Mouse (Mus musculus) ovary, postnatal 10 days (tissue): Measurements from ENCODE around the gene Gm10643.

Experiments
- DNase-seq: peaks from one replicate; pipeline ENCODE4 v3.0.0; 2022; ENCODE audit warnings: low spot score

The Gm10643 gene

DNA sequence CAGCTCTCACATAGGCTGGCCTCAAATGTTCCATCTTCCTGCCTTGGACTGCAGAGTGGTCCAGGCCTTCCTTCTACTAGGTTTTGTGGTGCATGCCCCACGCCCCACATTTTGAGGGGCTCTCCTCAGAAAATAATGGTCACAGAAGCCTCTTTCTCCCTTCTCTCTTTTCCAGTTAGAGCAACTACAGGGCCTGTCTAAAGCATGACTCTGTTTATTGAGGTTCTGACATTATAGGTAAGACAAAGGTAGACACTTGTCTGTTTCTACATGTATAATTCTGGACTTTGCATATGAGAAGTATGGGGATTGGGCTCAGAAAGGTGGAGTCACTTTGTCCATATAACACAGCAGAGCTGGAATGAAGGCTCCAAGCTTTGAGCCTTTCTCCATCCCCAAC, at the start of gene Gm10643:
Gene Gm10643, minus strand, starts transcription at position 101 of the 400 bp plus-strand sequence.
- DNase-seq, result no peak

DNA sequence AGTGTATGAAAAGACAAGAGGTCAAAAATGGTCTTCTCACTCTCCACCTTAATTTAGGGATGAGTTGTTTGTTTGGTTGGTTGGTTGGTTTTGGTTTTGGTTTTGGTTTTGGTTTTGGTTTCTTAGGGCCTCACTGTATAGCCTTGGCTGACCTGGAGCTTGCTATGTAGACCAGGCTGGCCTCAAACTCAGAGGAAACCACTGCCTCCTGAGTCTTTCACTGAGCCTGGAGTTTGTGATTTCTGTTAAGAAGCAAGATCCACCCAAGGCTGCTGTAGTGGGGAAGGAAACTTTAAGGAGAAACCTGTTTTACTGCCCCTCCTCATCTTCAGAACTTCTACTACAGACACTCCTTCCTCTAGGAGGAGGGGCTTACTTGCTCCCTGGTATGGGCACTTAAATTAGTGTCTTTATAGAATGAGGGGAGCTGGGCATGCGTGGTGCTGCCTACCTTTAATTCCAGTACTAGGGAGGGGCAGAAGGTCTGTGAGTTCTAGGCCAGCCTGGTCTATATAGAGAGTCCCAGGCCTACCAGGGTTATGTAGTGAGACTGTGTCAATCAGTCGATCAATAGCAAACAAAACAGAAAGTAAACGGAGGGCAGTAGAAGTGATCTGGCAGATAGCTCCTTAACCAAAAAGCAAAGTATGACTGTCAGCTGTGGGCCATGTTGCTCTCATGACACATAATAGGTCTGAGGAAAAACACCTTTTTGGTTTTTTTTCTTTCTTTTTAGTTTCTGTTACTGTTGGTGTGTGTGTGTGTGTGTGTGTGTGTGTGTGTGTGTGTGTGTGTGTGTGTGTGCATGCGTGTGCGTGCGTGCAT, 41.5 kb upstream of the Gm10643 start:
- no peak for DNase-seq

DNA sequence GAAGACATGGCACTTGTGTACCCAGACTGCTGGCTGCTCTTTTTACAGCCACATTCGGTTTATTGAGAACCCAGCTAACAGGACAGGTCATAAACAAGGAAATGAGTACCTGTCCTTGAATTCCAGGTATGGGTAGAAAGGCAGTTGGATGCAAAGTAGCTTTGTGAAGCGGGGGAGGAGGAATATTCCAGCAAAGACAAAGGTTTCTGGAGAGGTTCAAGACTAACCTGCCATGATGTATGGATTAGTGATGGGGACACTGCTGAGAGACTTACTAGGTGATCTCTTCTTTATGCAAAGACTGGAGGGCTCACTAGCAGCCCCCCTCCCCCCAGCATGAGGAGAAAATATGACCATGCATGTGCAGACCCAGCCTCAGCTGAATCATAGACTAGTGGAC, 40.7 kb upstream of the Gm10643 start:
- DNase-seq, result no peak

DNA sequence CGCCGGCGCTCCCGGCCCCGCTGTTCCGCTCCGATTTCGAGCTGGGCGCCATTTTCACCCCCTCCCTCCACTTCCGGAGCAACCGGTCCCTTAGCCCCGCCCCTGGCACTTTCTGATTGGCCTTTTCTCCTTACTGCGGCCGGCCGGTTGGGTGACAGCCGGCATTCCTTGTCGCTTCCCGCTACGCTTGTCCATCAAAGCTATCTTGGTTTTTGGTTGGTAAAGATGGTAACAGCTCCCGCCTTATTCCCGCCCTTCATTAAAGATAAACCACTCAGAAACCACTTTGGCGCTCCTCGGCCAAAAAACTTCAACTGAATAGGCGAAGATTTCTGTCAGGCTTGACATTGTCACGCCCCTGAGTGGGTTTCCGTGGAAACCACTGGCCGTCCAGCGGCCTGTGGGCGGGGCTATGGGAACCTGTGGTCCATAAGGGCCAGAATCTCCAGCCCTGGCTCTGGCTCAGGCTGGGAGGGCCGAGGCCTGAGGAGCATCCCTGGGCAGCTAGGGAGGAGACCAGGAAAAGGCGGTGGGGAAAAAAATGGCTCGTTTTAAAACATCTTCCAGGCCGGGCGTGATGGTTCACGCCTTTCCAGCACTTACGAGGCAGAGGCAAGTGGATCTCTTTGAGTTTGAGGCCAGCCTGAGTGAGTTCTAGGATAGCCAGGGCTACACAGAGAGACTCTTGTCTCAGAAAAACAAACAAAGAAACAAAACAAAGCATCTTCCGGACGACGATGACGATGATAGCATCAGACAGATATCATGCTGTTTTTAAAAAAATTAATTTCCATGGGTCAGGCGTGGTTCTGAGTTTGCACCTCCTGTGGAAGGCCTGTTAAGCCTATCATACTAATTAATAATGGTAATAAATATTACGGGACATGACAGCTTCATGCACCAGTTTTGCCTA, 40.0 kb upstream of the Gm10643 start, which contains the start of gene Dcaf15:
Gene Dcaf15, minus strand, starts transcription at position 72 of the 913 bp plus-strand sequence.
- peak; percentile 89 for DNase-seq

DNA sequence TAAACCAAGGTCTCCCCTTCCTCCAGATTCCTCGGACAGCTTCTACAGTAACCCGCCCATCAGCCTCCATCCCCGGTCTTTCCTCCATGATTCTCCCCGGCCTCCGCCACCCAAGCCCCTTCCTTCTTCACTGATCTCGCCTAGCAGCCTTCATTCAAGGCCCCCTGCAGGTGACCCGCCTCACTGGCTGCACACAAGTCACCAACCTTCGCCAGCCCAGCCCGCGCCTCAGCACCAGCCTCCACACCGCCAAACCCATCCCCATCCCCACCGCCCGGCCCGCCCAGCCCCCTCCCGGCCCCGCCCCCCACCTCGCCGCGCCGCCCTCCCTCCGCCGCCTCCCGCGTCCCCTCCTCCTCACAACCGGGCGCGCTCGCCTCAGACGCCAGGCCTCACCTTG, 39.3 kb upstream of the Gm10643 start:
- DNase-seq, result peak; percentile 24

DNA sequence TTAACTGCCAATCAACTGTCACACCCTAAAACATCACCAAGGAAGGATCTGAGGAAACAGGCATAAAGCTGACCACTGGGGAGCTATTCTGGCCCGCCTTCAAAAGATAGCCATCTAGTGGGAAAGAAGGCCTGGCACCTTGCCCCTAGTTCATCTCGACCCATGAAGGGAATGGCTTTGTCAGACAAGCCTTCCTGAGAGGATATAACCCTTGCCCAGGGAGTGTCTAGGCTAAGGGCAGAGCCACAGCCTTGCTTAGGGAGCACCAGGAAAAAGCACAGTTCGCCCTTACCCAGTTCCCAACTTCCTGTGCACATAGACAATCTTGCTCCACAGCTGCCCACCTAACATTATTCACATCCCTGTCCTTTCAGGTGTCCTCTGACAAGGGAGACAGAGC, 38.7 kb upstream of the Gm10643 start:
- DNase-seq, result no peak

DNA sequence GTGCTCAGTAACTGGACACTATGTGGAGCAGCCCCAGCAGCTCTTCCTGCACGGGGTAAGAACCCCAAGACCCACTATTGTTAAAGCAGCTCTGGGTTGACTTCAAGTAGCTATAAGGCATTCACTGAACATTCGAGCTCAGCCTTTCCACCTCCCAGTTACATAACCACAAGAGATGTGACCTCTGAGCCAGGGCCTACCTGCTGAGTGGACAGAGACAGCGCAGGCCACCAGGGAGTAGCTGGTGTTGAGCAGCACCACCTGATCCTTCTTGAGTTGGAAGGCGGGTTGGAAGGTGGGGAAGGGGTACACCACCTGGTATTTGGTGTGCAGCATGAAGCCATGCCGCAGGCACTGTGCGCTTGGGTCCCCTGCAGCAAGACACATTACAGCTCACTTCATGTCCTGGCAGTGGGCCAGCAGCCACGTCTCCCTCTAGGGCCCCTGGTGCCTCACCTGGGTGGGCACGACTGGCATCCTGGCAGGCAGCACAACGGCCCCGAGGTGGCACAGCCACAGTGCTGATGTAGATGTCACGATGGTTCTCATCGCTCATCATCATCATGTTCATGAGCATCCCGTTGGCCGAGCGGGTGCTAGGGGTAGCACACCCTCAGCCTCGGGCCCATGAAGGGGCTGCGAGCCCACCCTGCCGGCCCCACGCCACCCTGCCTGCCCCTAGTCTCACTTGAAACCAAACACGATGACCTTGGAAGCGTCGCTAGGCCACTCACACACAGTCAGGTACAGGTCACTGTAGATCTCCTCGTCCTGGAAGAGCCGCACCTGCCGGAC, 36.7 kb upstream of the Gm10643 start:
- no peak for DNase-seq

DNA sequence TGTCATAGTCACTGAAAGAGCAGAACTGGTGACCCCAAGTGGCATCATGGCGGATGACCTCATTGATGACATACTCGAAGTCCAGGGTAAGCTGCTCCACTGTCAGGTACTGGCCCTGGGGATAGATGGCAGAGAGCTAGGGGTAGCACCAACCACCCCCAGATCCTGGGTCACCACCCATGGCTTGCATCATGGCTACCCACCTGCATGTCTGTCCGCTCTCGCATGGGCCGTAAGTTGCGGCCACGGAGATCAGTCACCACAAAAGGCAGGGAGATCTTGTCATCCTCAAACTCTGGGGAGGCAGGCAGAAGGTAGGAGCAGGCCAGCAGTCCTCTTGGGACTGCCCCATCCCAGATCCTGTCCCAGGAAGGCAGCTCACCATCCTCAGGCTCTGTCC, 33.4 kb upstream of the Gm10643 start:
- DNase-seq, result no peak

DNA sequence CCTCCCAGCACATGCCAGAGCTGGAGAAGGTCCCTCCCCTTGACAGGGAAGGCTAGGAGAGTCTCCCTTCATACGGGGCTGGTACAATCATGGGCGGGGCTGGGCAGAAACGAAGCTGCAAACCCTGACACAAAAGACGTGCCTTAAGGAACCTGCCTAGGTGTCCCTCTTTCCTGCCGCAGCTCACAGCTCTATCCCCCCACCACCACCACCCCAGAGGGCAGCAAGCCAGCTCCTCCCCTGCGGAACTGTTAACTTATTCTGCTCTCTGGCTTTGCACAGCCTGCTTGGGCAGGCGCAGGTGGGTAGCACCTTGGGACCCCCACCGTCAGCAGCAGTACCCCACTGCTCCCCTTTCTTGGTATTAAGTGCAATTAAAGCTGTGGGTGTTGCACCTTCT, 31.1 kb upstream of the Gm10643 start:
- no peak for DNase-seq

DNA sequence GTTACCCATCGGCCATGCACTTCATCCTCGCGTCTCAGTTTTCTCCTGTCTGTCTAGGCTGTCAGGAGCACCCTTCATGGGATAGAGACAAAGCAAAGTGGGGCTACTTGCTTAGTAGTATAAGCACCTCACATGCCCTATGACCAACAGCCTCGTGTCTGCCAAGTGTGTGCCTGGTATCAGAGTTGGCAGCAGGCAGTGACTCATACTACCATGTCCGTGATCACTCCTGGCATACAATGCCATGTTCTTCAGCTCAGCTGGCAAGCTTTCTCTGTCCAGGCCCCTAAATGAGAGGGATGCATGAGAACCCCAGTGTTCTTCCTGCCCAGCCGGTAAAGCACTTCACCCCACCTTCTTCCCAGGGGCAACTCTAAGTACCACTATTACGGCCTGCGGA, 25.6 kb upstream of the Gm10643 start:
- no peak for DNase-seq

DNA sequence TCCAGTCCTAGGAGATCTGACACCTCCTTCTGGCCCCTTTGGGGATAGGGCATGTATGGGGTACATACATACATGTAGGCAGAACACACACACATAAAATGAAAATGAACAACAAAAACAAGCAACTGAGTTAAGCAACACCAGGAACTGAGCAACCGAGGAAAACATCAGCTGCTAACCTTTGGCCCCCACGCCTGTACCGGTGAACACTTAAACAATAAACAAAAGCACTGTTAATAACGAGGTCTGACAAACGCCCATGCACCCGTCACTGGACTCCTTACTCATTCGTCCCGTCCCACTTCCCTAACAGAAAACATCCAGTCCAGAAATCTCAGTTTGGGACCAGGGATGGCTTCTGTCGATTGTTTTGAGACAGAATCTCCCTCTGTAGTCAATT, 24.3 kb upstream of the Gm10643 start:
- DNase-seq, result no peak

DNA sequence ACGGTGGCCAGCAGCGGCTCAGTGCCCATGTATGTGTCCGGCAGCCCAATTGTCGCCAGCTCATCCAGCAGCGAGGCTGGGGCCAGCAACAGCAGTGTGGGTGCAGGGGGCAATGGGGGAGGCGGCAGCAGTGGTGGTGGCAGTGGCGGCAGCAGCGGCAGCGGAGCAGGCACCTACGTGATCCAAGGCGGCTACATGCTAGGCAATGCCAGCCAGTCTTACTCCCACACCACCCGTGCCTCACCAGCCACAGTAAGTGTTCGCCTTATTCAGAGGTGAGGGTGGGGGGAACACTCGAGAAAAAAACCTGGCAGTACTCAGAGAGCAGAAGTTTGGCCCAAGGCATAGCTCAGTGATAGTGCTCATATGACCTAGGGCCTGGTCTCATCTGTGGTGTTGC, 22.9 kb upstream of the Gm10643 start:
- DNase-seq, result no peak

DNA sequence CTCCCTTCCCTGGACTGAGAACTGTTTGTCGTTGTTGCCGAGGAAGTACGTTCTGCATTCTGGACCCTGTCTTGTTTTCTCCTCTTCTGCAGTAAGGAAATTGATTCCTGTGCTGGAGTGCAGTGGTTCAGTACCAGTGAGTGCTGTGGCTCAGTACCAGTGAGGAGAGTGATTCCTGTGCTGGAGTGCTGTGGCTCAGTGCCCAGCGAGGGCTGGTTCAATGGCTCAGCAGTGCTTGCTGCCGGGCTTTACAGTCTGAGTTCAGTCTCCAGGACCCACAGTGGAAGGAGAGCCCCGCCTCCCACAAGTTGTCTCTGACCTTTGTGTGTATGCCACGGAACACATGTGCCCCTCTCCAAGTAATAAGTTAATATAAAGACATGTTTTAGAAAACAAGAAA, 22.2 kb upstream of the Gm10643 start:
- no peak for DNase-seq

DNA sequence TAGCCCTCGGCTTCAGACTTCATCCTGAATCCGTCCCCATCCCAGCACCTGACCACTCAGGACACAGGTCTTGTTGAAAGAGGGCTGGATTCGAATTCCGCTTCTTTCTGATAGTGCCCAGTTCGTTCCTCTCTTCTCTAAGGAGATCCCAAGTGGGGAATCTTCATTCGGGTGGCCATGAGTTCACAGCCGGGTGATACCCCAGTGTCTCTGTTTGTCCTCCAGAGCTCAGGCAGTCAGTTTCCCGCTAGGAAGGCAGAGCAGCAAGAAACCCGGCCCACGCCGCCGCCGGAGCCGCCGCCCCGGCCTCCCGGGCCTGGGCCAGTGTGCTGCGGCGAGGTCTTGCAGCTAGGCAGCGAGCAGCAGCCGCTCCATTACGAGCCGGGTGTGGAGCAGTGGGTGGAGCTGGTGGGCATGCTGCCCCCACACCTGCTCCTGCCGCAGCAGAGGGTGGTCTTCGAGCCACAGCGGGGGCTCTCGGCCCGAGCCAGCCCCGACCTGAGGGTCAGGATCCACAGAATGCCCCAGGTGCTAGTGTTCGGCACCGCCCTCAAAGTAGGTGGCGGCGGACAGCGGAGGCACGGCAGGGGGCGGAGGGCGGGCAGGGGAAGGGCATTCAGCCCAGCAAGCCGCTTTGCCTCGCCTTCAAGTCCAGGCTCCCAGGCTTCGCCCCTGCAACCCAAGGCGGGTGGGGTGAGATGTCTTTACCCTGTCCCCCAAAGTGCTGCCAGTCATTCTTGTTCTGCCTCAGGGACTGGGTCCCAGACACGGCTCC, 19.6 kb upstream of the Gm10643 start:
- no peak for DNase-seq

DNA sequence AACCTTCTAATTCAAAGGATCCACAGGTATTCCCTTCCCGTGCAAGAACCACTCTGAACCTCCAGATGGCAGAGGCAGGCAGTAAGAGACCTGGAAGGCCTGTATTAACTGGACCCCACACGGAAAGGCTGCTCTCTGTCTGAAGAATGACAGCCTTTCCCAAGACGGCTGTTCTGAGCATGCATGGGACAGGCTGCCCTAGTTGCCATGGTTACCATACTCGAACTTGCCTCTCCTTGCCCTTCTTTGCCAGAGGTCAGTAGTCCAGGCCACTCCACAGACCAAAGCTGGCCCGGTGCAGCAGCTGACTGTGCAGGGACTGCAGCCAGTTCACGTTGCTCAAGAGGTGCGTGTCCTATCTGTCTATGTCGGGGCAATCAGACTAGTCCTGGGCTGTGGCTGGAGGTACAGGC, 18.9 kb upstream of the Gm10643 start:
- DNase-seq, result no peak

DNA sequence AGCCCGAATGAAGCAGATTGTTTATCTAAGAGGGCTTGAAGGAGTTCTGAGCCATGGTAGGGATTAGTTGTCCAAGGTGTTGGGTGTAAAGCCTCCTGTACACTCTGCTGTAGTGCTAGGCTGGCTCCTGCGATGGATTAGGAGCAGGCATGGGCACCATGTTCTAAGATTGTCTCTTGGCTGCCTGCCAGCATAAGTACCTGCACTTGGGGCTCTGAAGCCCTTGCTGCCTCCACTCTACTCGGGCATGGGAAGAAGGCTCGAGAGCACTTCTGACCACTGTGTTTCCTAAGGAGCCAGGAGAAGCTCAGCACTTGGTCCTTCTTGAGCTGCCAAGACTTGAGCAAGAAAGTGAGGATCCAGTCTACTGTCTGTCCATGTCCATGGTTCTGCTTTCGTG, 14.3 kb upstream of the Gm10643 start:
- DNase-seq, result no peak

DNA sequence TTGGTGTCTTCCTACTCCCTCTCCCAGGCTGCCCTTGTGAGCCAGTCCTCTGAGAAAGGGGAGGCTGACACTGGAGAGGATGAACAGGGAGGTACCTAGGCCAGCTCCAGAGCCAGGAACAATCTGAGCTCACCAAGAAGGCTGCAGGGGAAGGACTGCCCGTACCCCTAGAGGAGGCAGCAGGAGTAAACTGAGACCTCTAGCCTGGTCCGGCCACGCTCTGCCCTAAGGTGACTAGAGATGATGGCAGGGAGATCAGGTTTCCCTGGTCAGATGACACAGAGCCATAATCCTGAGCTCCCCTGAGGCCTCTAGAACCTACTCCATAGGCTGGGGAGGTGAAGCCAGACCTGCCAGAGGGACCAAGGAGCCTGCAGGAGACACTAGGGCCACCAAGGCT, 11.9 kb upstream of the Gm10643 start:
- no peak for DNase-seq

DNA sequence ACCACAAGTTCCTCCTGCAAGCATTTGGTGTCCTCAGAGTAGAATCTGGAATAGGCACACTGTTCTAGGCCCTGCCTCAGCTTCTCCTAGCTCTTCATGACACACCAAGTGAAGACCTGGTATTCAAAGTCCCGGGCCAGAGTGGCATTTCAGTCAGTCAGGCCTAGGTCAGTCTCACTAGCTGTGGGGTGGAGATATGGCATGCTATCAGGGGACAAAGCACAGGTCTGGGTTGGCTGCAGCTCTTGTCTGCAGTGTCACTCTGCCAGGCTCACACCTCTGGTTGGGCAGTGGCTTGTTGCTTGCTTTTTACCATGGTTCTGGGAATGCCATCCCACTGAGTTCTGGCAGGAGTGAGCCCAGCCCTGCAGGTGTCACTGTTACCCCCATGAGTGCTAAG, 11.5 kb upstream of the Gm10643 start:
- DNase-seq, result no peak

DNA sequence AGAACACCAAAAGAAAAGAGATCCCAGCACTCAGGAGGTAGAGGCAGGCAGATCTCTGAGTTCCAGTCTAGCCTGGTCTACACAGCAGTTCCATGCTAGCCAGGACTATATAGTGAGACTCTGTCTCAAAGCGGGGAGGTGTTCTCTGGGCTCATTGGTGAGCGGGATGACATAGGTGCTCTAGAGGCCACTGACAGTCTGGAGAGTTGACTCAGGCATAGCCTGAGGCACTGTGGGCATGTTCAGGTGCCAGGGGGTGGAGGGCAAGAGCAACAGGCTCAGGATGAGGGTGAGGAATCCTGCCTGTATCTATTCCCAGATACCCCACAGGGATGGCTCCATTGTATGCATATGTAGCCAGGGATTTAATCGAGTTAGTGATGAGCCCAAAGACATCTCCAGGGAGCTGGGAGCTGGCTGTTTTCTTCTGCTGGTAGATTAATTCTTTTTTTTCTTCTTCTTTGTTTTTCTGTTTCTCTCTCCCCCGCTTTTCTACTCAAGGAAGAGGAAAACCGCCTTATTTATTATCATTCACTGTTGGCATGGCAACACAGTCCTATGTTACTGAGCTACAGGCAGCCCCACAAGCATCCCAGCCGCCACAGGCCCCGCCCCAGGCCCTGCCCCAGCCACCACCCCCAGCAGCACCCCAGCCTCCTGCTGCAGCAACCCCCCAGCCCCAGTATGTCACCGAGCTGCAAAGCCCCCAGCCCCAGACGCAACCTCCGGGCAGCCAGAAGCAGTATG, 8.5 kb upstream of the Gm10643 start:
- DNase-seq, result no peak

DNA sequence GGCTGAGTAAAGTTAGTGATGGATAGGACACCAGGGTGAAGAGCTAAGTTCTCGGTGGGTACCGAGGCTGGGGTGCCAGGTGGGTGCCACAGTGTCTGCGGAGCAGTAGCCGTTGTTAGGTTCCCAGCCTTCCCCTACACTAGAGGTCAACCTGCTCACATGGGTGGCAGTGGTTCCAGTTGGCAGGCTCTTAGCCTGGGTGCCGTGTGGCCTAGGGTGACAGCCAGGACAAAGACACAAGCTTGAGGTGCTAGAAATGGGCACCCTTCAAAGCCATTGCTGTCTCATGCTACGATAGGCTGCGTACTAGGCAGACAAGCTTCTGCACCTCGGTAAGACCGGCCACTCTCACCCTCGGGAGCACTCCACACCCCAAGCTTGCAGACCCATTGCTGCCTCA, 7.4 kb upstream of the Gm10643 start:
- DNase-seq, result no peak

DNA sequence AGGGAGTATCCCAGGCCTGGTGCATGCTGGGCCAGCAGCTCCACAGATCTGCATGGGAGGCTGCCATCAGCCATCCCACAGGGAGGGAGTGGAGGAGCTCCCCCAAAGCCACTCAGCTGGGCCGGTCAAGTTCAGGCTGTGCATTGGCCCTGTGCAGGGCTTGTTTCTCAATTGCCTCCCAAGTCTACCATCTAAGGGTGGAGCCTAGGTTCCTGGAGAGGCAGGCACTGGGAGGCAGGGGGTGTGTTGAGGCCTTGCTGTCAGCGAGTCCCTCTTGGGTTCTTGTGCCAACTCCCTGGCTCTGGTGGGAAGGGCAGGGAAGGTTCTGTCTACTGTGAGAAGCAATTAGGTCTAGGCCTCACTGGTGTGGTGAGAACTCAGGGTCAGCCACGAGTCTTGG, 7.0 kb upstream of the Gm10643 start:
- no peak for DNase-seq
